Mouse (Mus musculus): ENCODE results near the gene Olfr62.
A peak's percentile ranks its signal among the peaks of the same experiment; 100 is the strongest.

Olfr62 gene

GRCm38 (mm10) chr4:118658652-118659051 lies at the start of gene Olfr62:
TSS of gene Olfr62 (plus strand) at chr4:118658952.
- DNase-seq, result no peak

GRCm38 (mm10) chr4:118609836-118610235 lies 48.9 kb upstream of the Olfr62 start:
- DNase-seq, result no peak

GRCm38 (mm10) chr4:118612619-118613018 lies 46.1 kb upstream of the Olfr62 start:
- peak; percentile 45 for DNase-seq

GRCm38 (mm10) chr4:118615412-118615811 lies 43.3 kb upstream of the Olfr62 start:
- DNase-seq, result no peak

DNA sequence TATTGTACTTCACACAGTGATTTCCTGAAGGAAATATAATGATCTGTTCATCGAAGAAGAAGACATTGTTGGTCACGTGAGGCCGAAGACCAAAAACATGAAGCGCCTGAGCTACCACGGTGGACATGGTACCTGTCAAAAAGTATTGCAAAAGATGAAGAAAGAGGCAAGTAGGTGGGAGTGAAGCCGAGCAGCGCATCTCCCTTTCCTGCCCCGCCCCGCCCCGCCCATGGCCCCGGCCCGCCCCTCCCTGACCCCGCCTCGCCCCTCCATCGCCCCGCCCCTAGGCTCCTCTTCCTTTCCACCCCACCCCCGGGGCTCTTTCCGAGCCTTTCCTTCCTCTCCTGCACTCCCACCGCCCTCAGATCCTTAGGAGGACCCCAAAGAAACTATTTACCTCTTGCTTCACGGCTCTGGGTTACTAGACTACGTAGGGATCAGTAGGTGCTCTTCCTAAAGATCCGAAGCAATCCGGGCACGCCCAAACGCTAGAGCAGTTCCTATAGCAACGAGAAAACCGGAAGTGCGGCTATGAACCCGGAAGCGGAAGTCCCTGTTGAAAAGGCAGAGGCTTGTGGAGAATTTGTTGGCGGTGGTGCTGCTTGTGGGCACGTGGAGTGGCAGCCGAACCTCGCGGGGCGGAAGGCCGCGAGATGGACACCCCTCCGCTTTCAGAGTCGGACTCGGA lies 38.3 kb upstream of the Olfr62 start, which contains the start of the genes Cfap57 and Ebna1bp2:
TSS of gene Cfap57 (minus strand) at position 499 of the 688 bp plus-strand sequence.
TSS of gene Ebna1bp2 (plus strand) at position 521 of the 688 bp plus-strand sequence.
- DNase-seq, result peak; percentile 80

GRCm38 (mm10) chr4:118620967-118621320 lies 37.8 kb upstream of the Olfr62 start:
- no peak for DNase-seq

DNA sequence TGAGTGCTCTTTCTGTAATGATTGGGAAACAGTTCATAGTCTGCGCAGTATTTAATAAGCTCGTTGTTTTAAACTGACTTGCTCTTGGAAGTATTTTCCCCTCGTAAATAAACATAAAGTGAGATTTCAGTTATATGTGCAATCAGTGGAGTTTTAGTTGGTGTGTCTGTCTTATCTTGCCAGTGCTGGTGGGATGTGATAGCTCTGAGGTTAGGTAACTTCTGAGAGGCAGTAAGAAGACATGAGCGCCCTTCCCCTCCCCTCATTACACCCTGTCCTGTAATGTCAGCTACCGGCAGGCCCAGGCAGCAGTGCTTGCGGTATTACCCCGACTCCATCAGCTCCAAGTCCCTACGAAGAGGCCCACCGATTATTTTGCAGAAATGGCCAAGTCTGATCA lies 37.0 kb upstream of the Olfr62 start:
- DNase-seq, result no peak

GRCm38 (mm10) chr4:118630261-118630660 lies 28.5 kb upstream of the Olfr62 start:
- no peak for DNase-seq

GRCm38 (mm10) chr4:118642346-118643190 lies 16.2 kb upstream of the Olfr62 start:
- DNase-seq, result peak; percentile 26

DNA sequence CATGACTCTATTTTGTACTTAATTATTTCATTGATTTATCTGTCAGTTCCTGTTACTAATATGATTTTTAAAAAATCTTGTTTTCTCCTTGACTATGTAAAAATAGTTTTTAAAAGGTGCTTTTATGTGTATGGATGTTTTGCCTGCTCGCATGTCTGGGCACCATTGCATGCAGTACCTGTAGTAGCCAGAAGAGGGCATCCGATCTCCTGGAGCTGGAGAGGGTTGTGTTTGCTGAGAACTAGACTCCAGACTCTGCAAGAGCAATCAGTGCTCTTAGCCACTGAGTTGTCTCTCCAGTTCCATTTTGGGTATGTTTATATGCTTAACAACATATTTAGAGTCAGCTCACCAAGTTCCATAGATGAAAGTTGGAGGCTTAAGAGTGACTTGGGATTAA lies 13.5 kb upstream of the Olfr62 start:
- peak; percentile 51 for DNase-seq

DNA sequence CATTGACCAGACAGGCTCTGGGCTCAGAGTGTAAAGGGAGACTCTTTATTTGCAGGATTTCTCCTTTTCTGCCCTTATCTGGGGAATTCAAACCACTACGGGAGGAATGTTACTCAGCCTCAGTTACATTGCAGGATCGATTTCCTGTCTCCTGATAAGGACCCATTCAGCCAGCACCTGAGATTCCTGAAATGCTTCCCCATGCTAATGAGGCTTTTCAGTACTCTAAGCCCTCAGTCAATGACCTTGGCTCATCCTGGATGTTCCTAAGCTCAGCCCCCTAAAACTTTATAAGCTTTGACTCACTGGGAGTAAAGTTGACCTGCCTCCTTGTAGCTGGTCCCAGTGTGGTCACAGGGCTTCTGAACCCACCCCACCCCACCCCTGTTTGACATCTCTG lies 28.3 kb downstream of the Olfr62 start:
- no peak for DNase-seq

- DNase-seq, result no peak
These were observed 33.7 kb downstream of the Olfr62 start, which contains the start of gene Olfr1342 for GRCm38 (mm10) chr4:118692412-118692973. TSS of gene Olfr1342 (minus strand) at chr4:118692756.

DNA sequence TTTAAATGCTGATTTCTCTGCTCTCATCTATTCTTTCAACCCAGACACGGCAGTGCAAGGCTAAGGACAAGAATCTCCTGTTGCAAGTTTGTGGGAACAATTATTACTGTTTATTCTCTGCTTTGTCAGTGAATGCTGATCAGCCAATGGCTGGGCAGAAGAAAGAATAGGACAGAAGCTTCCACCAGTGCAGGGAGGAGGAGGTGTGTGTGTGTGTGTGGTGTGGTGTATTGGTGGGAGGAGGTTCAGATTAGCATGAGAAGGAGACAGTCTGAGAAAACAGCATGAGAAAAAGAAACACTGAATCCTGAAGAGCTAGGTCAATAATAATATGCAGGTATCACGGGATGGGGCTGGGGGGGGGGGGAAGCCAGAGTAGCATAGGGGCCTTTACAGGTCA lies 35.1 kb downstream of the Olfr62 start:
- no peak for DNase-seq

DNA sequence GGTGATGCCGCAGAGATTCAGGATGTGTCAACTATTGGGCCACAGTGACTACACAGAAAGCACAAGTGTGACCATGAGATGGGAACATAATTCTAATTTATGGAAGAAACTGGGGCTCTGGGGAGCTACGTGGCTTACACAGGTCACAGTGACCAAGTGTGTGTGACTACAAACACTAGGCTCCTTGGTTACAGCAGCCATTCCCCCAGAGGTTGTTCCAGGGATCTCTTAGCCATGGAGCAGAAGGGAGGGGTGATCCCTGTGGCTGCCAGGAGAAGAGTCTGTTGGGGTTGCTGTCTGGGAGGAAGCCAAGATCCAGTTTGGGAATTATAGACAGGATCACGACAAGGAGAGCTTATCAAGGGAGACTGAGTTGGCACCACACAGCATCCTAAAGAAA lies 44.5 kb downstream of the Olfr62 start, which contains the start of gene Olfr1341:
TSS of gene Olfr1341 (plus strand) at position 301 of the 400 bp plus-strand sequence.
- DNase-seq, result no peak

GRCm38 (mm10) chr4:118708086-118708485 lies 49.3 kb downstream of the Olfr62 start:
- DNase-seq, result no peak

DNA sequence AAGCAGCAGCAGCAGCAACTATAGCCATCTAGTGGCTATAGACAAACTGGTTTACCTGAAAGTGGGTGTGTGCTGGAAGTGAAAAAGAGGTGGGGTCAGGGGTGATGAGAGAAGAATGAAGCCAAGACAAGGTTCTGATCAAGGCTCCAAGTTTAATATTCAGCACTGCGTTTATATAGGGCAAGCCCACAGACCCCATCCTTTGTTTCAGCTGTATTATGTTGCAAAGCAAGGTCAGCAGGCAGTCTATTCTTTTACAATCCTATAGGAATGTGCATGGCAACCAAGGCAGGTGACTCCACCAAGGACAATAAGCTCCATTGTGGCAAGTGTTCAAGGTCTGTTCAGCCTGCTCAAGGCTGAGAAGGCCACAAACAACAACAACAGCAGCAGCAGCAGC lies 52.9 kb downstream of the Olfr62 start:
- no peak for DNase-seq

All from right cerebral cortex, postnatal 4 days (tissue).